Mouse (Mus musculus): ENCODE results near the gene Plpp1. TPM values are rescaled to one million over a fixed set of nuclear protein-coding genes. Genes with fewer than 3 reads are reported as not detected.

The Plpp1 gene
- total and polyA plus RNA-seq, 3 experiments: 0.12 to 0.15 TPM; not detected in 1

- H3K27me3 ChIP-seq (ENCODE audit: control insufficient read depth in 1 of 2, insufficient read depth in 2 of 2, low read length in 2 of 2): no peaks in the 10 kb centered on the region
- H3K27ac ChIP-seq (ENCODE audit: control insufficient read depth, low read depth, low read length): no peak overlapping the region
- no peak overlapping the region for H3K4me3 ChIP-seq (ENCODE audit: control insufficient read depth in 1 of 2, insufficient read depth in 1 of 2, low read depth in 2 of 2, low read length in 2 of 2)
- peaks cover 0 to 40% of the 10 kb centered on the region in 2 experiments; a peak in 3 of 4 replicates for H3K36me3 ChIP-seq (ENCODE audit: control insufficient read depth in 1 of 2, insufficient read depth in 2 of 2, low read length in 2 of 2)
- TF ChIP-seq POLR2AphosphoS5 (IDR thresholded peaks at IDR 0.05; ENCODE audit: borderline replicate concordance, low read depth, low read length) (no peak), MXI1 (IDR thresholded peaks at IDR 0.05; ENCODE audit: low read depth, low read length) (no peak), MAX (IDR thresholded peaks at IDR 0.05; ENCODE audit: low read length) (no peak), TAL1 (IDR thresholded peaks at IDR 0.05; ENCODE audit: low read length) (no peak), UBTF (IDR thresholded peaks at IDR 0.05; ENCODE audit: borderline replicate concordance, insufficient read depth, low read depth, low read length) (no peak), USF2 (IDR thresholded peaks at IDR 0.05; ENCODE audit: borderline replicate concordance in 1 of 2, insufficient read depth in 1 of 2, low read depth in 1 of 2, low read length in 2 of 2) (no peak), HCFC1 (IDR thresholded peaks at IDR 0.05; ENCODE audit: low read depth, low read length) (no peak)
- H3K9me3 ChIP-seq (replicated peaks; ENCODE audit: insufficient read depth, low read length): no peaks in the 10 kb centered on the region
- H3K9ac ChIP-seq (ENCODE audit: control insufficient read depth, low read depth, low read length, poor library complexity, severe bottlenecking): no peak overlapping the region
- H3K79me2 ChIP-seq (ENCODE audit: control insufficient read depth, insufficient read depth, low read length, poor library complexity): no peaks in the 10 kb centered on the region
- no peak for DNase-seq (ENCODE audit: low read depth, low spot score)
- H3K4me1 ChIP-seq (ENCODE audit: control insufficient read depth in 1 of 2, insufficient read depth in 2 of 2, low read length in 2 of 2): no peaks in the 10 kb centered on the region
Measured at GRCm38 (mm10) chr13:112887234-112887633, 86.6 kb downstream of the Plpp1 start.

GRCm38 (mm10) chr13:112902176-112902575 is 101.6 kb downstream of the Plpp1 start:
- no peaks in the 10 kb centered on the region for H3K9me3 ChIP-seq (replicated peaks; ENCODE audit: insufficient read depth, low read length)
- H3K36me3 ChIP-seq (ENCODE audit: control insufficient read depth in 1 of 2, insufficient read depth in 2 of 2, low read length in 2 of 2): peaks cover 0 to 59% of the 10 kb centered on the region in 2 experiments; a peak in 2 of 4 replicates
- H3K4me1 ChIP-seq (ENCODE audit: control insufficient read depth in 1 of 2, insufficient read depth in 2 of 2, low read length in 2 of 2): no peaks in the 10 kb centered on the region
- H3K4me3 ChIP-seq (ENCODE audit: control insufficient read depth in 1 of 2, insufficient read depth in 1 of 2, low read depth in 2 of 2, low read length in 2 of 2): no peak overlapping the region
- TF ChIP-seq MAZ (IDR thresholded peaks at IDR 0.05; ENCODE audit: low read depth, low read length): no peak
- TF ChIP-seq SIN3A (IDR thresholded peaks at IDR 0.05; ENCODE audit: low read length): no peak
- DNase-seq (ENCODE audit: low read depth, low spot score): no peak
- H3K9ac ChIP-seq (ENCODE audit: control insufficient read depth, low read depth, low read length, poor library complexity, severe bottlenecking): no peak overlapping the region
- no peaks in the 10 kb centered on the region for H3K79me2 ChIP-seq (ENCODE audit: control insufficient read depth, insufficient read depth, low read length, poor library complexity)
- H3K27me3 ChIP-seq (ENCODE audit: control insufficient read depth in 1 of 2, insufficient read depth in 2 of 2, low read length in 2 of 2): no peaks in the 10 kb centered on the region
- H3K27ac ChIP-seq (ENCODE audit: control insufficient read depth, low read depth, low read length): no peak overlapping the region

- Histone ChIP-seq H3K36me3 (ENCODE audit: control insufficient read depth in 1 of 2, insufficient read depth in 2 of 2, low read length in 2 of 2) (peaks cover 0 to 46% of the 10 kb centered on the region in 2 experiments; a peak in 2 of 4 replicates), H3K27ac (ENCODE audit: control insufficient read depth, low read depth, low read length) (no peak overlapping the region), H3K27me3 (ENCODE audit: control insufficient read depth in 1 of 2, insufficient read depth in 2 of 2, low read length in 2 of 2) (no peaks in the 10 kb centered on the region), H3K4me3 (ENCODE audit: control insufficient read depth in 1 of 2, insufficient read depth in 1 of 2, low read depth in 2 of 2, low read length in 2 of 2) (no peak overlapping the region), H3K9ac (ENCODE audit: control insufficient read depth, low read depth, low read length, poor library complexity, severe bottlenecking) (no peak overlapping the region), H3K79me2 (ENCODE audit: control insufficient read depth, insufficient read depth, low read length, poor library complexity) (no peaks in the 10 kb centered on the region; the same call in 1 of the 2 replicates), H3K4me1 (ENCODE audit: control insufficient read depth in 1 of 2, insufficient read depth in 2 of 2, low read length in 2 of 2) (no peaks in the 10 kb centered on the region), H3K9me3 (replicated peaks; ENCODE audit: insufficient read depth, low read length) (no peaks in the 10 kb centered on the region)
- peak; percentile 69 for DNase-seq (ENCODE audit: low read depth, low spot score)
- TF ChIP-seq CTCF (IDR thresholded peaks at IDR 0.05 in 2 of 3, conservative IDR thresholded peaks at IDR 0.05 in 1 of 3; ENCODE audit: control insufficient read depth in 1 of 3, insufficient read depth in 1 of 3, low read depth in 2 of 3, low read length in 3 of 3, poor library complexity in 1 of 3, severe bottlenecking in 1 of 3) (peak; percentile 38 to 77 (median 70)), ETS1 (IDR thresholded peaks at IDR 0.05; ENCODE audit: low read depth, low read length) (no peak), ZC3H11A (IDR thresholded peaks at IDR 0.05; ENCODE audit: low read depth, low read length) (peak; percentile 37; the same call in 1 of the 2 replicates), ZNF384 (IDR thresholded peaks at IDR 0.05; ENCODE audit: low read depth, low read length) (no peak), MXI1 (IDR thresholded peaks at IDR 0.05; ENCODE audit: low read depth, low read length) (no peak), RAD21 (IDR thresholded peaks at IDR 0.05; ENCODE audit: low read depth, low read length) (peak; percentile 49), JUND (IDR thresholded peaks at IDR 0.05; ENCODE audit: low read depth, low read length) (no peak), TBP (IDR thresholded peaks at IDR 0.05; ENCODE audit: low read depth, low read length) (no peak), SMC3 (IDR thresholded peaks at IDR 0.05; ENCODE audit: low read depth, low read length) (peak; percentile 80), RCOR1 (IDR thresholded peaks at IDR 0.05; ENCODE audit: low read depth, low read length) (no peak)
Measured at GRCm38 (mm10) chr13:112909663-112910062, 109.1 kb downstream of the Plpp1 start.

All from MEL (cell line).